Mouse (Mus musculus) thymus, adult 2 months (tissue): Measurements from ENCODE around the gene Sp1.

ENCODE experiments used
- CTCF ChIP-seq: fragments of 200-500 bp; IDR thresholded peaks from 2 replicates; pipeline ENCODE4 v1.5.1; 2012; ENCODE audit warnings: mild to moderate bottlenecking, control low read depth, low read length, moderate library complexity, borderline replicate concordance; ENCODE audit not compliant: control insufficient read depth, poor library complexity, insufficient read depth; ENCODE audit errors: extremely low read depth
- POLR2A ChIP-seq: fragments of 200-500 bp; IDR thresholded peaks from 2 replicates; pipeline ENCODE4 v1.6.1; 2012; ENCODE audit warnings: mild to moderate bottlenecking, low read length, control low read depth, moderate library complexity; ENCODE audit not compliant: control insufficient read depth, poor library complexity, insufficient read depth; ENCODE audit errors: extremely low read depth

- TF ChIP-seq POLR2A (no peak), CTCF (no peak)
Measured at GRCm38 (mm10) chr15:102471727-102472126, 65.8 kb downstream of the Sp1 start.
